Mouse (Mus musculus) kidney, adult 2 months (tissue): Measurements from ENCODE around the gene Cd52. TPM values are rescaled to one million over a fixed set of nuclear protein-coding genes. Genes with fewer than 3 reads are reported as not detected.

Experiments used
- DNase-seq: peaks from one replicate; pipeline ENCODE4 v3.0.0; 2021
- H3K27ac ChIP-seq: fragments of 200-500 bp; 2 replicates; pipeline ENCODE4 v1.5.1; 2012; ENCODE audit warnings: low read depth, low read length, control low read depth, inconsistent platforms; ENCODE audit not compliant: insufficient read depth
- H3K27me3 ChIP-seq: fragments of 200-500 bp; replicated peaks from 2 replicates; pipeline ENCODE4 v1.6.1; 2012; ENCODE audit warnings: mild to moderate bottlenecking, moderate library complexity, low read length, inconsistent platforms; ENCODE audit not compliant: control insufficient read depth, insufficient read depth
- H3K36me3 ChIP-seq: fragments of 200-500 bp; 2 replicates; pipeline ENCODE4 v1.6.1; 2012; ENCODE audit warnings: mild to moderate bottlenecking, moderate library complexity, low read length, inconsistent platforms; ENCODE audit not compliant: control insufficient read depth, insufficient read depth
- H3K4me1 ChIP-seq: fragments of 200-500 bp; 2 replicates; pipeline ENCODE4 v1.6.1; 2011; ENCODE audit warnings: low read length; ENCODE audit not compliant: control insufficient read depth, insufficient read depth
- H3K4me3 ChIP-seq: fragments of 200-500 bp; 2 replicates; pipeline ENCODE4 v1.5.1; 2011; ENCODE audit warnings: mild to moderate bottlenecking, low read depth, low read length, control low read depth; ENCODE audit not compliant: insufficient read depth
- CTCF ChIP-seq: fragments of 200-500 bp; conservative IDR thresholded peaks from 2 replicates; pipeline ENCODE4 v1.5.1; 2011; ENCODE audit warnings: low read depth, mild to moderate bottlenecking, control low read depth, low read length, moderate library complexity, mixed read lengths; ENCODE audit not compliant: insufficient read depth, insufficient read length
- POLR2A ChIP-seq: fragments of 200-500 bp; IDR thresholded peaks from one replicate; pipeline ENCODE4 v1.6.1; 2011; ENCODE audit warnings: low read depth, low read length, control low read depth
- WGBS: fragments of 180-500 bp; shearing (Covaris S2); methylation state at CpG from one replicate; pipeline ENCODE4 v1.1.7; 2018; 5-methylcytosine and 5-hydroxymethylcytosine counted together
- polyA plus RNA-seq: library from polyadenylated mRNA; depleted of rRNA; stranded (reverse); fragments of >200 nt; gene quantifications from 2 replicates; pipeline ENCODE4 v1.2.3, GENCODE M21; 2012

Gene Cd52
- polyA plus RNA-seq, 1 experiment, result 65.1 TPM

DNA sequence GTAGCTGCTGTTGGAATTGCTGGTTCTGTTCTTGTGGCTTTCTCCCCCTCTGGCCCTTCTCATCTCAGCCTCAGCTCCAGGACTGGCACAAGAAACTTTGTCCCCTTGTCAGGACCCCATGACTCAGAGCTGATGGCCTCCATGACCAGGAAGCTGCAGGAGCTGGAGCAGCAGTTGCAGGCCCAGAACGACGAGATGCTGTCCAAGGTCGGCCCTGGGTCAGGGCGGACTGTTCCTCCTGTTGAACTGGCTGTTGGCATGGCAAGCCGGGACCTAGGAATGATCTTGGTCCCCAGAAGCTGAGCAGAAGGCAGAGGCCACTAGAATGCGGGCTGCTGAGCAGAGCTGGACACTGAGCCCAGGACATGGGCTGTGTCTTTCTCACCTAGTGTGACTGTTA lies 17.5 kb upstream of the Cd52 start:
- DNase-seq, result no peak
- Histone ChIP-seq H3K4me1 (no peaks in the 10 kb centered on the region), H3K27me3 (no peaks in the 10 kb centered on the region), H3K27ac (no peak overlapping the region), H3K4me3 (no peak overlapping the region), H3K36me3 (no peaks in the 10 kb centered on the region)
- 75% methylated on average over 6 of the region's 6 CpGs for WGBS
- TF ChIP-seq POLR2A, result no peak
- no peak for TF ChIP-seq CTCF

DNA sequence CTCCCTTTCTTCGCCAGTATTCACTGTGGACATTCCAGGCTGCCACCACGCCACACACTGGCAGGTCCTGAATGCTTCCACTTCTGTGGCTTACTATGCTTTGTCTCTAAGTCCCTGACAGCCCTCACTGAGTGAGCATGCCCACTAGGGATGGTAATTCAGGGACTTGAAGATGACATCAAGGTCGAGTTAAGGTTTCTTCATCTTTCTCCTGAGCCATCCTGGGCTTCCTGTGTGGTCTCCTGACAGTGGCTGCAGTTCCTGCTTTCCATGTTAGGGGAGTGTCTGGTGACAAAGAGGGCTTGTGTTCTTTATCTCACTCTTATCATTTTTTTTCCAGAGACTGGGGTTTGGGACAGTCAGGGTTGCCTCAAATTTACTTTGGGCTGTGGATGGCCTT lies 15.8 kb upstream of the Cd52 start:
- TF ChIP-seq CTCF, result no peak
- TF ChIP-seq POLR2A, result no peak
- no peaks in the 10 kb centered on the region for H3K36me3 ChIP-seq
- no peak overlapping the region for H3K27ac ChIP-seq
- WGBS, result 63% methylated on average over 3 of the region's 3 CpGs
- H3K4me1 ChIP-seq, result no peaks in the 10 kb centered on the region
- H3K27me3 ChIP-seq, result no peaks in the 10 kb centered on the region
- DNase-seq, result no peak
- H3K4me3 ChIP-seq, result no peak overlapping the region

DNA sequence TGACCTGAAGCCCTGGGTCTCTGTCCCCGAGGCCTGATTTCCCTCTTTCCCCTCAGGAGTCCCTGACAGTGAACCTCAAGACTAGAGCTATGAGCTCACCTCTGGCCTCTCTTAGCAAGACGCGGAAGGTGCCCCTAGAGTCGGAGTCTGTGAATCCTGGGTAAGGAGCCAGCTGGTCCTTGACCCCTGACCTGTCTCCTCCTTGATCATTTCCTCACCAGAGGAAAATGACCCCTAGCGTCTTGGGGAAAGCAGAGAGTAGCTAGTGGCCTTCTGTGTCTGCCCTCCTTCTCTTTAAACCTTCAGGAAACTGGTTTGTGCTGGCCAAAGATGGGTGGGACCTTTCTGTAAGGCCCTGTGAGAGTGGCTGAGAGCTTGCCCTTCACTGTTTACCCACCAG lies 13.3 kb upstream of the Cd52 start:
- H3K27ac ChIP-seq, result no peak overlapping the region
- H3K4me3 ChIP-seq, result no peak overlapping the region
- WGBS, result 47% methylated on average over 5 of the region's 5 CpGs
- no peaks in the 10 kb centered on the region for H3K4me1 ChIP-seq
- no peaks in the 10 kb centered on the region for H3K27me3 ChIP-seq
- H3K36me3 ChIP-seq, result no peaks in the 10 kb centered on the region
- TF ChIP-seq POLR2A, result no peak
- TF ChIP-seq CTCF, result no peak
- no peak for DNase-seq

DNA sequence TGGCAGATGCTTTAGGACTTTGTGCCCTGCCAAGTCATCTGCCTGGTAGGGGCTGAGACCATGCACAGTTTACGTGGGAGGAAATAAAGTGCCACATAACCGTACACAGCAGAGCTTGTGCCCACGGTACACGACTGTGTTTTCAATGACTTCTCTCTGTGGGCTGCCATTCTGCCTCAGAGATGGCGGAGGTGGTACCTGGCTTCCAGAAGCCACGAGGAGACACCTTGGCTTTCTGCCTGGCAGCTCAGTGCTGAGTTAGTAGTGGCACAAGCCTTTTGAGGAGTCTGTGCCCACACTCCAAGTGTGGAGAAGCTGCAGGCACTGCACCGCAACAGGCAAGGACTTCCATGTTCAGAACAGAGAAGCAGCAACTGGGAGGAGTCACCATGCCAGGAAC lies 12.8 kb upstream of the Cd52 start:
- no peak for DNase-seq
- Histone ChIP-seq H3K27ac (no peak overlapping the region), H3K36me3 (no peaks in the 10 kb centered on the region), H3K4me3 (no peak overlapping the region), H3K4me1 (no peaks in the 10 kb centered on the region), H3K27me3 (no peaks in the 10 kb centered on the region)
- 79% methylated on average over 7 of the region's 7 CpGs for WGBS
- no peak for TF ChIP-seq CTCF
- no peak for TF ChIP-seq POLR2A

DNA sequence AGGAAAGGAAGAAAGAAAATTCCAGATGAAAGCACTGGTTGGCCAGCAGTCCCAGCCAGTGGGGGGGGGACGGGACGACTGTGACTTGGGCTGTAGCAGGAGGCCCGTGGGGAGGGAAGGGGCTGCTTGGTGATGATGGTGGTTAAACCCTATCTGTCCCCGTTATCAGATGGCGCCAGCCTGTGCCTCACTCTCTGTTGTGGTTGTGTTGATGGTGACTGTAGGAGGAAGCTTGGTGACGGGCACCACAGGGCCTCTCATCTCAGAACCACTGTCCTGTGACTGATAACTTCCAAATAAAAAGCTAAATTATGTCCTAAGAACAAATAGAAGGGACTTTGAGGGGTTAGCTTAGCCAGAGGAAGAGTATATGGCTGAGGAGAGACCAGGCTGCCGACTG lies 11.2 kb upstream of the Cd52 start:
- H3K36me3 ChIP-seq, result no peaks in the 10 kb centered on the region

DNA sequence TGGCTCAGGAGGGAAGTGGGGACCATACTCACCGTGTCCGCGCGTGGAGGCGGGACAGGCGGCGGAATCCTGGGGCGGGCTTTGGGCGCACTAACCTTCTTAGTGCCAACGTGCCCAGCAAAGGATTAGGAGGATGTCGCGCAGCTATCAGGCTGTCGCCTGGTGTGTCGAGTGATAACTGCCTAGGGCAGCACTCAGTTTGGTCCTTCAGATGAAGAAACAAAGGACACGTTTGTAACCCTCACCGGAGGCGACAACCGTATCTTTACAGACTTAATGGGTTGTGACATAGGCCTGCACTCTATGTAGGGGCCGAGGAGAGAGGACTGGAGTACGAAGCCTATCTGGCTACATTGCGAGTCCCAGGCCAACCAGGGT lies 7.8 kb upstream of the Cd52 start:
- H3K4me1 ChIP-seq, result no peaks in the 10 kb centered on the region
- no peak for TF ChIP-seq CTCF
- no peak for TF ChIP-seq POLR2A
- H3K27ac ChIP-seq, result no peak overlapping the region
- peak overlapping the region; percentile 84 for H3K4me3 ChIP-seq
- H3K27me3 ChIP-seq, result no peaks in the 10 kb centered on the region
- 4% methylated on average over 21 of the region's 21 CpGs for WGBS
- no peak for DNase-seq
- no peaks in the 10 kb centered on the region for H3K36me3 ChIP-seq

More for the DNA sequence above, 11.2 kb upstream of the Cd52 start:
- no peaks in the 10 kb centered on the region for H3K4me1 ChIP-seq
- H3K27ac ChIP-seq, result no peak overlapping the region
- WGBS, result 77% methylated on average over 7 of the region's 7 CpGs
- DNase-seq, result no peak
- no peak overlapping the region for H3K4me3 ChIP-seq
- no peaks in the 10 kb centered on the region for H3K27me3 ChIP-seq
- TF ChIP-seq CTCF (no peak), POLR2A (no peak)

DNA sequence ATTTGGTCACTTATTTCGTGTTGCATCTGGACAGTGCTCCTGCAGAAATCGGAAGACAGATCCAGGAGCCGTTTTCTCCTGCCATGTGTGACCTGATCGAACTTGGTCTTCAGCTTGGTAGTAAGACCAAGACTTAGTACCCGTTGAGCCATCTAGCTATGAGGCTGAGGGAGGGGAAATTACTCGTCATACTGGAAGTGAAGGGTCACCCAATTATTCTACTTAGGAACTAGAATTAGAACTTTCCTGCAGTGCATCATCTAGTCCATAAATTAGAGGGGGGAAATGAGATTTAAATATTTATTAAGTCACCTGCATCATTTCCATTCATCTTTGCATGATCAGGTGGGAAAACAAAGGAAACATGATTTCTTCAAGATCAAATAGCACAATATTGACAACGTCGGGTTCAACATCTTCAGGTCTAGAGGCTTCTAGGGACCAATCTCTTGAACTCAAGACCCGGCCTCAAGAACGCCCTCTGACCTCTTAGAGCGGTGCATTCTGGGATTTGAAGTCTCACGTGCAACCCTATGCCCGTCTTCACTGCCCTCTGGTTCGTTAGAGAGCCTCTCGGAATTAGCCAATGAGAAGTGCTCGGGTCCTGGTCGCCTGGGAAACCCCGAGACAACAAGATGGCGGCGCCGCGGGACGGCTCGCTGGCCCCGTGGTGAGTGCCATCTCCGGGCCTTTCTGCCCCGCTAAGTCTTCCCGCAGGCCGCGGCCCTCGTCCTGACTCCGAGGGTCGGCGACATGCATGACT lies 7.3 kb upstream of the Cd52 start, which contains the start of gene Ubxn11:
Gene Ubxn11 (plus strand): TSS at position 592 of the 763 bp plus-strand sequence.
- Histone ChIP-seq H3K27me3 (no peaks in the 10 kb centered on the region), H3K27ac (no peak within 1 kb of the TSS), H3K4me3 (peak within 1 kb of the TSS; percentile 84), H3K4me1 (no peaks in the 10 kb centered on the region), H3K36me3 (no peaks in the 10 kb centered on the region)
- peak; percentile 95 for DNase-seq
- TF ChIP-seq POLR2A, result no peak
- no peak for TF ChIP-seq CTCF
- 19% methylated on average over 34 of the region's 34 CpGs for WGBS
